Mouse (Mus musculus) C2C12 (cell line): ENCODE data around the gene Gm3448.
"Not testable (repeated sequence)": the region's sequence is repeated elsewhere in the genome, so short reads cannot be mapped to it uniquely, and the experiment has no call there.

Experiments used
- CEBPB ChIP-seq: IDR thresholded peaks from one replicate; pipeline ENCODE4 v1.6.1; 2011; ENCODE audit warnings: low read depth, mild to moderate bottlenecking, control low read depth, moderate library complexity
- CTCF ChIP-seq: IDR thresholded peaks from one replicate; pipeline ENCODE4 v1.5.1; 2011; ENCODE audit not compliant: control insufficient read depth, insufficient read depth, insufficient read length
- MAX ChIP-seq: IDR thresholded peaks from one replicate; pipeline ENCODE4 v1.6.1; 2011; ENCODE audit warnings: mild to moderate bottlenecking, control low read depth
- MYOD1 ChIP-seq: IDR thresholded peaks from one replicate; pipeline ENCODE4 v1.6.1; 2011; ENCODE audit warnings: low read depth; ENCODE audit not compliant: control insufficient read depth, insufficient read length
- MYOG ChIP-seq: IDR thresholded peaks from one replicate; pipeline ENCODE4 v1.6.1; 2011; ENCODE audit not compliant: control insufficient read depth, insufficient read length; ENCODE audit errors: extremely low read depth
- USF1 ChIP-seq: IDR thresholded peaks from one replicate; pipeline ENCODE4 v1.6.1; 2011; ENCODE audit warnings: low read depth, mild to moderate bottlenecking, control low read depth, moderate library complexity

DNA sequence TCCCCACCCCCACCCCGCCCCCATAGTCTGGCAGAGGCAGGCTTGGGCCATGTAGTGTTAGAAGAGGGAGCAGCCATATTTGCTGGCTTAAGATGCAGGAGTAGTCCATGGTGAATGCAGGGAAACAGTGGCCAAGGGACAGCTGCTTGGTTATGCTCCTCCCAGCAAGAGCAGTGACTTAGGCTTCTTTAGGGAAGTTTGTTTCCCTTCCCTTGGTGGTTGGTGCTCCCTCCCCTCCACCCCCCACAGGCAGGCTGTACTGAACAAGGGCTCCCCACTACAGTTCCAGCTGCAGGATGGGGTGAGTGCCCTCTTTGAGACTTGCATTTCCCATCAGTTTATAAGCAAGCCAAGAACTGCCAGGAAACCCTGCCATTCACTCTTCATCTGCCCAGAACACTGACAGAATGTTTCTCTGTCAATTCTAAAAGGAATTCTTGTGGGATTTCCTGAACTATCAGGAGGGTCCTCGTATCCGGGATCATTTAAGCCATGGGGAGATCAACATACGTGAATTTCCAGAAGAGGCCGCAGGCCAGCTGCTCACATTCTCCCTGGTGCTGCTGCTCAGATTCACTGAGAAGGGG, 51.1 kb downstream of the Gm3448 start:
- not testable (repeated sequence) for TF ChIP-seq CTCF, USF1, CEBPB, MYOG, MYOD1, MAX
